21 mouse cellular contexts compared by ENCODE assay signal in genomic region chr13:92919882-92920281, GRCm38 (mm10).
"Had no signal": no experiment of that assay in that cellular context is flagged by ENCODE, and none has a peak within 500 bp of the region (broad histone marks: within the 10 kb centered on the region; RNA-seq: fewer than 3 reads in every experiment).

No protein-coding gene starts in this region.

- H3K4me3 ChIP-seq: limb, embryonic 12.5 days; limb, embryonic 15.5 days; megakaryocyte, embryonic 14.5 days; midbrain, embryonic 10.5 days; midbrain, embryonic 15.5 days; neural tube, embryonic 13.5 days had no signal

- H3K4me1 ChIP-seq: limb, embryonic 12.5 days; limb, embryonic 15.5 days; midbrain, embryonic 10.5 days; midbrain, embryonic 15.5 days; neural tube, embryonic 13.5 days had no signal

- H3K27ac ChIP-seq: limb, embryonic 12.5 days; limb, embryonic 15.5 days; liver, embryonic 14.5 days; midbrain, embryonic 10.5 days; midbrain, embryonic 15.5 days; neural tube, embryonic 13.5 days; stomach, postnatal 0 days had no signal

- DNase-seq: kidney, adult 18-20 months; kidney, adult 9 months; kidney, postnatal 14 days; kidney, postnatal 4 days; left cerebral cortex, postnatal 4 days; liver, postnatal 0 days; lung, embryonic 14.5 days; lung, postnatal 4 days; right cerebral cortex, adult 18-20 months; right cerebral cortex, postnatal 14 days; right cerebral cortex, postnatal 4 days; thymus, postnatal 25 days had no signal

- ATAC-seq: liver, postnatal 0 days; lung, postnatal 0 days; midbrain, embryonic 15.5 days had no signal
